In the genomic region with DNA sequence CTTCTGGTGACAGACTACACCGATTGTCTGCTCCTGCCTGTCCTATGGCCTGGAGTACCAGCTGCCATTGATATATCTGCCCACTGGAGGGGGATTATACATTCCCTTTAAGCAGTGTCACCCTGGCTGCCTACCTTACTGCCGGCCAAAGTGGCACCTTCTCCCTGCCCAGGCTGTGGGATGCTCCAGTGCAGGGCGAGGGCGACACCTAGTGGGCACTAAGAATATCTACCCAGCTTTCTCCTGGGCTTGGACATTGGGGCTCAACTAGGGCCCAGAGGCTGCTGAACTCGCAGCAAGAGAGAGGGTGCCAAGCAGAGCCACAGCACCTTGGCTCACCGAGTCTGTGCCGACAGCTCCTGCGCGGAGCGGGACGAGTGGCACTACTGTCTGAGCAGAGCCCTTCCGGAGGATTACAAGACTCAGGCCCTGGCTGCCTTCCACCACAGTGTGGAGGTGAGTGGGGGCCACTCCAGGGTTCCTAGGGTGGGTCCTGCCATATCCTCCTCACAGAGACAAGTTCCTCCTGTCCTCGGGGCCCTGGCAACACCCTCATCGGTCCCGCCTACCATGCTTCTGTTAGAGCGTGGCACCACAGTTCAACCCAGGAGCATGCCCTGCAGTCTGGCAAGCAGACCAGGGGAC, we compare ENCODE assay signal across 8 mouse cellular contexts. TPM values are rescaled to one million over a fixed set of nuclear protein-coding genes. Genes with fewer than 3 reads are reported as not detected.
DNase-seq lines count a peak whose midpoint lies in the region; ATAC-seq and TF ChIP-seq lines count a peak whose summit lies in the region.

No protein-coding gene starts in this region.

- no peaks in the 10 kb centered on the region for H3K4me1 ChIP-seq in hindbrain, postnatal 0 days (ENCODE audit: insufficient read depth, low read length)

- no peak overlapping the region for H3K9ac ChIP-seq in hindbrain, postnatal 0 days (replicated peaks; ENCODE audit: low read length)

- DNase-seq in WW6 (ENCODE audit: low read depth, low spot score), result peak; percentile 71
- DNase-seq in cerebellum, postnatal 25 days, result peak; percentile 79 to 87
- peak; percentile 75 for DNase-seq in gastrocnemius, adult 18-20 months (ENCODE audit: low spot score)
- peak; percentile 87 for DNase-seq in hindbrain, postnatal 0 days (ENCODE audit: low spot score)
- DNase-seq in left cerebral cortex, postnatal 10 days (ENCODE audit: extremely low spot score in 1 of 2, low spot score in 2 of 2), result peak; percentile 64 to 70
- peak; percentile 77 to 81 for DNase-seq in right cerebral cortex, postnatal 10 days (ENCODE audit: low spot score in 2 of 2)
- DNase-seq in urinary bladder, postnatal 36 days (ENCODE audit: low spot score in 2 of 2), result peak; percentile 48 to 74

- ATAC-seq in hindbrain, postnatal 0 days, result peak; percentile 91
- ATAC-seq in megakaryocyte progenitor cell, adult 5-6 weeks (replicated peaks; ENCODE audit: poor library complexity), result peak; percentile 97

- TF ChIP-seq CTCF in hindbrain, postnatal 0 days (IDR thresholded peaks at IDR 0.05; ENCODE audit: low read depth), result peak; percentile 100

- no peaks in the 10 kb centered on the region for H3K27me3 ChIP-seq in hindbrain, postnatal 0 days (ENCODE audit: insufficient read depth, low read length)

- WGBS in hindbrain, postnatal 0 days, result 28% methylated on average over 16 of the region's 16 CpGs

- H3K4me3 ChIP-seq in hindbrain, postnatal 0 days (ENCODE audit: low read length), result no peak overlapping the region

- no peak overlapping the region for H3K4me2 ChIP-seq in hindbrain, postnatal 0 days (ENCODE audit: low read depth, low read length)

- no peaks in the 10 kb centered on the region for H3K9me3 ChIP-seq in hindbrain, postnatal 0 days (ENCODE audit: low read length)

- intact Hi-C loops in left cerebral cortex, postnatal 10 days (cut with DNase I), result loop anchor here (1.0 to 5.0 kb wide), 2 partner anchors 166 to 290 kb away; no protein-coding TSS in a partner anchor

- H3K36me3 ChIP-seq in hindbrain, postnatal 0 days (ENCODE audit: insufficient read depth, low read length), result no peaks in the 10 kb centered on the region

- H3K27ac ChIP-seq in hindbrain, postnatal 0 days, result no peak overlapping the region

RNA-seq across cellular contexts. Expression of gene Nr2c2, which starts 23.9 kb away (rescaled TPM):
- 10 to 100 TPM; 19.5 to 21.3 TPM for total RNA-seq in gastrocnemius, adult 18-20 months (2021)
- 63.4 and 80.7 TPM in 2 replicates for total RNA-seq in hindbrain, postnatal 0 days (2014; rRNA removed)
- 30.8 and 31.8 TPM in 2 replicates for polyA plus RNA-seq in hindbrain, postnatal 0 days (2015; fragmentation: Nextera tagmentation; extraction: Ambion mirVana)
- 10 to 100 TPM; 91.6 to 92.3 TPM for total RNA-seq in left cerebral cortex, postnatal 10 days (2021)
- 40.3 and 47.7 TPM in 2 replicates for total RNA-seq in megakaryocyte progenitor cell, adult 5-6 weeks (2015)
- total RNA-seq in megakaryocyte progenitor cell, adult 5-6 weeks (2017), result 40.0 and 48.5 TPM in 2 replicates
